Mouse (Mus musculus) bone marrow, adult 2 months (tissue): ENCODE data around the gene Tmem231.

Experiments used
- CTCF ChIP-seq: fragments of 200-500 bp; IDR thresholded peaks from 2 replicates; pipeline ENCODE4 v1.5.1; 2011; ENCODE audit warnings: low read length, control low read depth; ENCODE audit not compliant: control insufficient read depth, insufficient read depth
- POLR2A ChIP-seq: fragments of 200-500 bp; IDR thresholded peaks from 2 replicates; pipeline ENCODE4 v1.6.1; 2011; ENCODE audit warnings: low read depth, mild to moderate bottlenecking, control low read depth, low read length, borderline replicate concordance; ENCODE audit not compliant: control insufficient read depth

DNA sequence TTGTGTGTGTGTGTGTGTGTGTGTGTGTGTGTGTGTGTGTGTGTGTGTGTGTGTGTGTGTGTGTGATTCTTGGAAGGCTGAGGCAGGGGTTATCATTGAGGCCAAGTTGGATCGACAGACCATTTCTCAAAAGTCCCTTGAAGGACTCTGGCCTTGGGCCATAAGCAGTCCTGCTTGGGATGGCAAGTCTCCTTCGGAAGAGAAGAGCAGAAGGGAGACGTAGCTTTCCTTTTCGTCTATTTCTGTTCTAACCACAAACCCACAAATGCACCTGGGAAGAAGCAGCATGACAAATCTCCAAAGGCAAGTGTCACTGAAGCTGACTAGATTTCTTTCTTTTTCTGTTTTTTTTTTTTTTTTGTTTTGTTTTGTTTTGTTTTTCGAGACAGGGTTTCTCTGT, 22.2 kb upstream of the Tmem231 start:
- TF ChIP-seq CTCF (no peak), POLR2A (no peak)
